Mouse (Mus musculus) ES-Bruce4 (cell line): ENCODE results near the gene Fubp3.

ENCODE experiments used
- CTCF ChIP-seq: IDR thresholded peaks from one replicate; pipeline ENCODE4 v1.8.1; 2011; ENCODE audit warnings: low read depth, low read length
- EP300 ChIP-seq: IDR thresholded peaks from 2 replicates; pipeline ENCODE4 v1.6.1; 2011; ENCODE audit warnings: low read depth, low read length; ENCODE audit not compliant: insufficient read depth
- POLR2A ChIP-seq: IDR thresholded peaks from one replicate; pipeline ENCODE4 v1.8.1; 2011; ENCODE audit warnings: low read length; ENCODE audit not compliant: insufficient read depth

GRCm38 (mm10) chr2:31639466-31639760, 67.0 kb downstream of the Fubp3 start:
- no peak for TF ChIP-seq POLR2A
- no peak for TF ChIP-seq CTCF
- no peak for TF ChIP-seq EP300
